ENCODE assay signal across 8 mouse cellular contexts in the genomic region with DNA sequence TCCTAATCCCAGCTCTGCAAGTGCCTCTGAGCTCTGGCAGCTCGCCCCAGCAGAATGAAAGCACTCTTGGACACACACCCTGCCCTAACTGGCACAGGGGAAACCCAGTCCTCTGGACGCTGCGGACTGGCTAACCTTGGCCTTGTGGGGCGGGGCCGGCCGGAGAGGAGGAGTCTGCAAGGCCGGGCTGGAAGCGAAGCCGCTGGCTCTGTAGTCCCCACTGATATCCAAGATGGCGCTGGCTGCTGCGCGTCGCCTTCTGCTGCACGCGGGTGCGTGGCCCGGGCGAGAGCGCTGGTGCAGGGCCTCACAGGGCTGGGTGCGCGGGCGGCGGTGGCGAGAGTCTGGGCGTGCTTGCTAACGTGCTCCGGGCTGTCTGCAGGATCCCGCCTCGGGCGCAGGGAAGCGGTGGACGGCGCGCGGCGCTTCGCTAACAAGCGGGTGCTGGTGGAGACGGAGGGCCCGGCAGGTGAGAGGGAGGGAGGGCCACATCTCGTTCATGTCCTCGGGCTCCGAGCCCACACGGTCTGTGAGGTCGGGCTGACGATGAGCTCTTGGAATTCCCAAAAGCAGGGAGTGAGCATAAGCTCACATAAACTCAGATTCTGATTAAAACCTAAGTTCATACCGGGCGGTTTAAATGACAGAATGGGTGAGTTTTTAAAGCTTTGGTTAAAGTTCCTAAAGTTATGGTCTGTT. TPM values are rescaled to one million over a fixed set of nuclear protein-coding genes. Genes with fewer than 3 reads are reported as not detected.
DNase-seq lines count a peak whose midpoint lies in the region; ATAC-seq lines count a peak whose summit lies in the region.

A gene (plus strand): TSS at position 171 of the 699 bp plus-strand sequence.

- peaks cover 50% of the 10 kb centered on the region for H3K36me3 ChIP-seq in heart, embryonic 13.5 days
- peaks cover 59% of the 10 kb centered on the region for H3K36me3 ChIP-seq in liver, embryonic 12.5 days
- H3K36me3 ChIP-seq in stomach, embryonic 15.5 days: peaks cover 27% of the 10 kb centered on the region

- 1% methylated on average over 44 of the region's 48 CpGs for WGBS in heart, embryonic 13.5 days
- under 1% methylated on average over 48 of the region's 48 CpGs for WGBS in liver, embryonic 12.5 days (ENCODE audit: insufficient replicate concordance)
- under 1% methylated on average over 47 of the region's 48 CpGs for WGBS in stomach, embryonic 15.5 days

- peak within 1 kb of the TSS; percentile 91 for H3K4me3 ChIP-seq in brown adipose tissue, adult 24 weeks (ENCODE audit: insufficient read depth, low read depth, low read length)
- H3K4me3 ChIP-seq in heart, embryonic 13.5 days: peak within 1 kb of the TSS; percentile 86
- H3K4me3 ChIP-seq in liver, embryonic 12.5 days: peak within 1 kb of the TSS; percentile 74
- H3K4me3 ChIP-seq in stomach, embryonic 15.5 days (replicated peaks): peak within 1 kb of the TSS; percentile 86

- ATAC-seq in heart, embryonic 13.5 days (ENCODE audit: extremely low read depth, insufficient number of reproducible peaks, low FRiP score, low TSS enrichment): peak; percentile 95
- peak; percentile 98 for ATAC-seq in liver, embryonic 12.5 days
- ATAC-seq in stomach, embryonic 15.5 days (ENCODE audit: insufficient read depth, low FRiP score, low read depth): peak; percentile 98

- peak within 1 kb of the TSS; percentile 89 for H3K27ac ChIP-seq in brown adipose tissue, adult 24 weeks (replicated peaks; ENCODE audit: low read depth, low read length)
- peak within 1 kb of the TSS; percentile 99 for H3K27ac ChIP-seq in heart, embryonic 13.5 days (replicated peaks)
- H3K27ac ChIP-seq in liver, embryonic 12.5 days: peak within 1 kb of the TSS; percentile 94
- peak within 1 kb of the TSS; percentile 95 for H3K27ac ChIP-seq in stomach, embryonic 15.5 days

- DNase-seq in CD4-positive, CD25-positive, alpha-beta regulatory T cell, adult 2 months (ENCODE audit: low read depth, low spot score): peak; percentile 82
- peak; percentile 90 for DNase-seq in fat pad, adult 2 months (ENCODE audit: extremely low read depth, low read depth, low spot score)
- DNase-seq in kidney, postnatal 10 days: peak; percentile 97
- peak; percentile 88 to 93 for DNase-seq in natural killer cell, adult 2 months (ENCODE audit: low spot score in 2 of 2)

- H3K4me2 ChIP-seq in heart, embryonic 13.5 days: peak within 1 kb of the TSS; percentile 79
- peak within 1 kb of the TSS; percentile 84 for H3K4me2 ChIP-seq in liver, embryonic 12.5 days
- H3K4me2 ChIP-seq in stomach, embryonic 15.5 days: peak within 1 kb of the TSS; percentile 62

- peaks cover 7% of the 10 kb centered on the region; the same call in 1 of the 2 replicates for H3K4me1 ChIP-seq in brown adipose tissue, adult 24 weeks (ENCODE audit: control insufficient read depth, insufficient read depth, insufficient read length, low read length)
- peaks cover 39% of the 10 kb centered on the region for H3K4me1 ChIP-seq in heart, embryonic 13.5 days
- H3K4me1 ChIP-seq in liver, embryonic 12.5 days: peaks cover 40% of the 10 kb centered on the region
- peaks cover 12% of the 10 kb centered on the region for H3K4me1 ChIP-seq in stomach, embryonic 15.5 days

- H3K27me3 ChIP-seq in heart, embryonic 13.5 days (replicated peaks): no peaks in the 10 kb centered on the region
- no peaks in the 10 kb centered on the region for H3K27me3 ChIP-seq in liver, embryonic 12.5 days (replicated peaks)
- H3K27me3 ChIP-seq in stomach, embryonic 15.5 days (replicated peaks): no peaks in the 10 kb centered on the region

- H3K9me3 ChIP-seq in heart, embryonic 13.5 days: no peaks in the 10 kb centered on the region
- no peaks in the 10 kb centered on the region for H3K9me3 ChIP-seq in liver, embryonic 12.5 days (replicated peaks)
- no peaks in the 10 kb centered on the region for H3K9me3 ChIP-seq in stomach, embryonic 15.5 days

- H3K9ac ChIP-seq in heart, embryonic 13.5 days: peak within 1 kb of the TSS; percentile 97
- H3K9ac ChIP-seq in liver, embryonic 12.5 days: peak within 1 kb of the TSS; percentile 90
- peak within 1 kb of the TSS; percentile 94 for H3K9ac ChIP-seq in stomach, embryonic 15.5 days

RNA-seq across cellular contexts. Expression of the gene that starts here (rescaled TPM):
- polyA plus RNA-seq in brown adipose tissue, adult 24 weeks (2012; ENCODE audit: insufficient read depth, insufficient read length, missing spikeins): 1,121 and 1,239 TPM in 2 replicates
- 234 and 266 TPM in 2 replicates for polyA plus RNA-seq in heart, embryonic 13.5 days (2015; fragmentation: Nextera tagmentation; extraction: Ambion mirVana)
- polyA plus RNA-seq in liver, embryonic 12.5 days (2016; fragmentation: Nextera tagmentation; extraction: Ambion mirVana): 92.1 and 100 TPM in 2 replicates
- 137 and 157 TPM in 2 replicates for polyA plus RNA-seq in stomach, embryonic 15.5 days (2015; fragmentation: Nextera tagmentation; extraction: Ambion mirVana)

Comparison
In these comparisons a context has a peak if more than half of its experiments do, and no peak if none do; other contexts are left out.
1. Peak in every context shown above with its lines: DNase-seq, ATAC-seq, H3K4me3 ChIP-seq and H3K27ac ChIP-seq.